In the genomic region with DNA sequence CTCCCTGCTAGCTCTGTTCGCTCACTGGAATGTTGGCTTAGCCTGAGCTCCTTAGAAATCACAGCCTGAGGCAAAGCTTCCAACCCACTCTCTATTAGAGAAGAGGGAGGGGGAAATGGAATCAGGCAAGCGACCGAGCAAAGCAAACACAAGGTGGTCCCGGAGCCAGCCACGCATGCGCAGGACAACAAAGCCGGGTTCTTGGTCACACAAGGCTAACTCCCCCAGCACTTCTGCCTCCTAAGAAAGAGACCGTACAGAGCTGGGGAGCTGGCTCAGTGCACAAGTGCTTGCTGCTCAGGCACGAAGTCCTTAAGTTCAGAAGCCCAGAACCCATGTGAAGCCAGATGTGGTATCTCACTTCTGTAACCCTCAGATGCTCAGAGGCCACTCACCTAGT, we compare ENCODE assay signal across 12 mouse cellular contexts. TPM values are rescaled to one million over a fixed set of nuclear protein-coding genes. Genes with fewer than 3 reads are reported as not detected.
DNase-seq lines count a peak whose midpoint lies in the region; ATAC-seq lines count a peak whose summit lies in the region.
"Had no signal": no experiment of that assay in that cellular context is flagged by ENCODE, and none has a peak within 500 bp of the region (broad histone marks: within the 10 kb centered on the region; RNA-seq: fewer than 3 reads in every experiment).

No protein-coding gene starts in this region.

- H3K4me2 ChIP-seq in kidney, embryonic 14.5 days (replicated peaks; ENCODE audit: low read depth, low read length): peak overlapping the region; percentile 36
- H3K4me2 ChIP-seq in midbrain, embryonic 14.5 days (ENCODE audit: low read length): peak overlapping the region; percentile 43

- no peaks in the 10 kb centered on the region for H3K36me3 ChIP-seq in kidney, embryonic 14.5 days (ENCODE audit: control insufficient read depth, insufficient read depth, low read length)
- H3K36me3 ChIP-seq in midbrain, embryonic 14.5 days (ENCODE audit: control insufficient read depth, insufficient read depth, low read length): no peaks in the 10 kb centered on the region
- H3K36me3 ChIP-seq: G1E had no signal

- H3K4me3 ChIP-seq in kidney, embryonic 14.5 days (ENCODE audit: low read length): no peak overlapping the region
- H3K4me3 ChIP-seq in midbrain, embryonic 14.5 days (replicated peaks; ENCODE audit: low read depth, low read length): no peak overlapping the region

- WGBS in kidney, embryonic 14.5 days: 12% methylated on average over 9 of the region's 9 CpGs
- 20% methylated on average over 9 of the region's 9 CpGs for WGBS in midbrain, embryonic 14.5 days

- peak; percentile 94 for ATAC-seq in kidney, embryonic 14.5 days (ENCODE audit: low FRiP score, low TSS enrichment)
- ATAC-seq in midbrain, embryonic 14.5 days (ENCODE audit: low FRiP score, low TSS enrichment): no peak
- ATAC-seq in megakaryocyte progenitor cell, adult 5-6 weeks (replicated peaks; ENCODE audit: poor library complexity): no peak

- H3K27ac ChIP-seq in kidney, embryonic 14.5 days (ENCODE audit: low read depth, low read length): peak overlapping the region; percentile 88
- peak overlapping the region; percentile 52; the same call in 1 of the 2 replicates for H3K27ac ChIP-seq in midbrain, embryonic 14.5 days (replicated peaks; ENCODE audit: low read depth, low read length)

- H3K9ac ChIP-seq in kidney, embryonic 14.5 days (ENCODE audit: low read depth, low read length): no peak overlapping the region
- no peak overlapping the region; the same call in 1 of the 2 replicates for H3K9ac ChIP-seq in midbrain, embryonic 14.5 days (replicated peaks; ENCODE audit: low read length)

- no peaks in the 10 kb centered on the region for H3K27me3 ChIP-seq in kidney, embryonic 14.5 days (ENCODE audit: control insufficient read depth, insufficient read depth, low read length)
- H3K27me3 ChIP-seq in midbrain, embryonic 14.5 days (ENCODE audit: control insufficient read depth, insufficient read depth, low read length): no peaks in the 10 kb centered on the region

- H3K9me3 ChIP-seq in kidney, embryonic 14.5 days (ENCODE audit: control insufficient read depth, low read length): peaks cover 2% of the 10 kb centered on the region; the same call in 1 of the 2 replicates
- H3K9me3 ChIP-seq in midbrain, embryonic 14.5 days (ENCODE audit: control insufficient read depth, low read length): peaks cover 1% of the 10 kb centered on the region; the same call in 1 of the 2 replicates

- DNase-seq in kidney, adult 8-10 months: no peak
- peak; percentile 67 for DNase-seq in embryo, embryonic 10 days (ENCODE audit: low spot score)
- DNase-seq in forelimb bud, embryonic 11.5 days (ENCODE audit: low read depth, low spot score): peak; percentile 44
- peak; percentile 80 for DNase-seq in midbrain, embryonic 14.5 days
- no peak for DNase-seq in left cerebral cortex, adult 9 months (ENCODE audit: low spot score in 2 of 2)
- no peak for DNase-seq in urinary bladder, postnatal 36 days (ENCODE audit: low spot score in 2 of 2)
- DNase-seq: cerebellum, postnatal 14 days; lung, postnatal 36 days; spleen, adult 18-20 months had no signal

- peaks cover 7% of the 10 kb centered on the region; the same call in 1 of the 2 replicates for H3K4me1 ChIP-seq in kidney, embryonic 14.5 days (ENCODE audit: control insufficient read depth, insufficient read depth, low read length)
- no peaks in the 10 kb centered on the region for H3K4me1 ChIP-seq in midbrain, embryonic 14.5 days (ENCODE audit: control insufficient read depth, insufficient read depth, low read length)

RNA-seq across cellular contexts. Expression of a gene that starts 12.1 kb away (rescaled TPM):
- polyA plus RNA-seq in kidney, embryonic 14.5 days (2014; fragmentation: Nextera tagmentation; extraction: Ambion mirVana): 509 and 677 TPM in 2 replicates
- polyA plus RNA-seq in midbrain, embryonic 14.5 days (2014; fragmentation: Nextera tagmentation; extraction: Ambion mirVana): 346 and 393 TPM in 2 replicates
- total RNA-seq in megakaryocyte progenitor cell, adult 5-6 weeks (2015): 517 and 531 TPM in 2 replicates
- 167 and 172 TPM in 2 replicates for total RNA-seq in megakaryocyte progenitor cell, adult 5-6 weeks (2017)

RNA-seq across cellular contexts. Expression of a gene that starts 49.7 kb away (rescaled TPM):
- polyA plus RNA-seq in kidney, embryonic 14.5 days (2014; fragmentation: Nextera tagmentation; extraction: Ambion mirVana): 256 and 319 TPM in 2 replicates
- 250 and 281 TPM in 2 replicates for polyA plus RNA-seq in midbrain, embryonic 14.5 days (2014; fragmentation: Nextera tagmentation; extraction: Ambion mirVana)
- 409 and 415 TPM in 2 replicates for total RNA-seq in megakaryocyte progenitor cell, adult 5-6 weeks (2015)
- total RNA-seq in megakaryocyte progenitor cell, adult 5-6 weeks (2017): 139 and 157 TPM in 2 replicates

RNA-seq across cellular contexts. Expression of a gene that starts 50.2 kb away (rescaled TPM):
- 15.5 and 22.3 TPM in 2 replicates for polyA plus RNA-seq in kidney, embryonic 14.5 days (2014; fragmentation: Nextera tagmentation; extraction: Ambion mirVana)
- polyA plus RNA-seq in midbrain, embryonic 14.5 days (2014; fragmentation: Nextera tagmentation; extraction: Ambion mirVana): 12.8 and 27.5 TPM in 2 replicates
- not detected in 2 replicates for total RNA-seq in megakaryocyte progenitor cell, adult 5-6 weeks (2015)
- not detected in 2 replicates for total RNA-seq in megakaryocyte progenitor cell, adult 5-6 weeks (2017)

Comparison
In these comparisons a context has a peak if more than half of its experiments do, and no peak if none do; other contexts are left out.
1. DNase-seq: peak in embryo, embryonic 10 days (single experiment), forelimb bud, embryonic 11.5 days (single experiment) and midbrain, embryonic 14.5 days (single experiment); none in kidney, adult 8-10 months (0 of 2), left cerebral cortex, adult 9 months (0 of 2) and urinary bladder, postnatal 36 days (0 of 2).